Mouse (Mus musculus): ENCODE measurements around the gene Sema3g. TPM values are rescaled to one million over a fixed set of nuclear protein-coding genes. Genes with fewer than 3 reads are reported as not detected.

The Sema3g gene
- polyA plus RNA-seq, 2 experiments, result 0.15 TPM; not detected in 1

DNA sequence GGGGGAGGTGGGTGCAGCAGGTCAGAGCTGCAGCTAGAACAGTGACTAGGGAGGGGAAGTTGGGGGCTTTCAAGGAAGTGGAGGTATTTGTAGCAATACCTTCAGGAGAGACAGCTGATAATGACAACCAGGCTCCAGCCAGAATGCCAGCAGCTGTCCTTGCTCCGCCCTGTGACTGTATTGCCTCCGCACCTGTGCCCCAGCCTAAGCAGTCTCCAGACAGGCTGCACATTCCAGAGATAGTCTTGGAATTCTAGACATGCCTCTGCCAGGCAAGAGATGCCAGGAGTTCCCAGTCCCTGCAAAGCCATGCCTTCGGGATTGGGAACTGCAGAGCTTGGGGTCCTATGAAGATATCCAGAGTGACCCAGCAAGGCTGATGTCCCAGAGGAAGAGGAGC lies 5.2 kb upstream of the Sema3g start:
- Histone ChIP-seq H3K9ac (replicated peaks) (no peak overlapping the region), H3K27ac (no peak overlapping the region), H3K36me3 (replicated peaks; ENCODE audit: control insufficient read depth, insufficient read depth, low read depth) (no peaks in the 10 kb centered on the region), H3K4me3 (ENCODE audit: insufficient read depth in 1 of 2, low read depth in 2 of 2, low read length in 2 of 2) (no peak overlapping the region), H3K4me2 (ENCODE audit: low read depth) (no peak overlapping the region), H3K27me3 (ENCODE audit: control insufficient read depth, insufficient read depth, low read length) (no peaks in the 10 kb centered on the region), H3K9me3 (ENCODE audit: control insufficient read depth, low read length) (no peaks in the 10 kb centered on the region), H3K4me1 (replicated peaks; ENCODE audit: control insufficient read depth in 2 of 2, insufficient read depth in 2 of 2, low read length in 1 of 2) (peaks cover 1 to 12% of the 10 kb centered on the region in 2 experiments)
- ATAC-seq (ENCODE audit: insufficient read depth) (no peak), DNase-seq (ENCODE audit: low read depth in 3 of 3, low spot score in 3 of 3) (no peak)
- WGBS (ENCODE audit: insufficient replicate concordance), result 83% methylated on average over 3 of the region's 3 CpGs
- no peak for TF ChIP-seq EP300 (IDR thresholded peaks at IDR 0.05; ENCODE audit: low read depth)
- TF ChIP-seq CTCF (IDR thresholded peaks at IDR 0.05; ENCODE audit: low read depth), result no peak

DNA sequence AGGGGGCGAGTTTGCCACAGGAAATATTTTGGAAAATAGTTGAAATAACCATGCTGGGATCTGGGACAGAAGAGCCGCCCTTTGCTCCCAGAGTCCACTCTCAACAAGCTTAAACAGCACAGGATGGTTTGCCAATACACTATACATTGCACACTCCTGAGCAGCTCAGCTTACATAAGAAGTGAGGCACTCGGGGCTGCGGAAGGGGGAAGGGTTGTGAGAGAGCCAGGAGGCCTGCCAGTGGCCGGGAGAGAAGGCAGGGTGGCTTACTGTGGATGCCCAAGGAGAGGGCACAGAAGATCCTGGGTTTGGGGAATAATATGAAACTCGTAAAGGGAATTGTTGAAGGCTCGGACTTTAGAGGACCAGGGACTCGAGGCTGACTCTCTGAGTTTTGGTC lies 3.8 kb upstream of the Sema3g start:
- Histone ChIP-seq H3K9me3 (ENCODE audit: control insufficient read depth, low read length) (no peaks in the 10 kb centered on the region), H3K4me2 (ENCODE audit: low read depth) (no peak overlapping the region), H3K4me1 (replicated peaks; ENCODE audit: control insufficient read depth in 2 of 2, insufficient read depth in 2 of 2, low read length in 1 of 2) (peaks cover 0 to 8% of the 10 kb centered on the region in 2 experiments; a peak in 2 of 4 replicates), H3K36me3 (replicated peaks; ENCODE audit: control insufficient read depth, insufficient read depth, low read depth) (no peaks in the 10 kb centered on the region), H3K27me3 (ENCODE audit: control insufficient read depth, insufficient read depth, low read length) (no peaks in the 10 kb centered on the region), H3K4me3 (ENCODE audit: insufficient read depth in 1 of 2, low read depth in 2 of 2, low read length in 2 of 2) (no peak overlapping the region), H3K27ac (no peak overlapping the region), H3K9ac (replicated peaks) (no peak overlapping the region)
- DNase-seq (ENCODE audit: low read depth in 3 of 3, low spot score in 3 of 3), result no peak
- no peak for ATAC-seq (ENCODE audit: insufficient read depth)
- TF ChIP-seq CTCF (IDR thresholded peaks at IDR 0.05; ENCODE audit: low read depth) (no peak), EP300 (IDR thresholded peaks at IDR 0.05; ENCODE audit: low read depth) (no peak)
- 46% methylated on average over 8 of the region's 8 CpGs for WGBS (ENCODE audit: insufficient replicate concordance)

DNA sequence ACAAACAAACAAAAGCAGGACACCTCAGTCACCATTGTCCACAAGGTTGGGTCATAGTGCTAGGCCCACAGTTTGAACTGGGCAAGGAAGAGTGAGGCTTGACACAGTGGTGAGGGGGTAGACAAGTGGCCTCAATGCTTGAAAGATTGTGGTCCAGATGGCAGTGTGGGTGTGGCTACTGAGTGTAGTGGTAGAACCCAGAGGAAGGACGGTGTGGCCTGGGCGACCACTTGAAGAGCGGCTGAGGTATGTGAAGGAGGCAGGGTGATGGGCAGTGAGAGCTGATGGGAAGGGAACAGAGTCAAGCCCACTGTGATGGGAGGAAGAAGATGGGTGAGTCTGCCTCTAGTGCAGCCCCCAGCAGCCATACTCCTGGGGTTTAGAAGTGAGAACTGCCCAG lies 3.0 kb upstream of the Sema3g start:
- DNase-seq (ENCODE audit: low read depth in 3 of 3, low spot score in 3 of 3), result no peak
- Histone ChIP-seq H3K4me1 (replicated peaks; ENCODE audit: control insufficient read depth in 2 of 2, insufficient read depth in 2 of 2, low read length in 1 of 2) (peaks cover 0 to 8% of the 10 kb centered on the region in 2 experiments; a peak in 2 of 4 replicates), H3K4me3 (ENCODE audit: insufficient read depth in 1 of 2, low read depth in 2 of 2, low read length in 2 of 2) (no peak overlapping the region), H3K27ac (no peak overlapping the region), H3K9ac (replicated peaks) (no peak overlapping the region), H3K27me3 (ENCODE audit: control insufficient read depth, insufficient read depth, low read length) (no peaks in the 10 kb centered on the region), H3K4me2 (ENCODE audit: low read depth) (no peak overlapping the region), H3K36me3 (replicated peaks; ENCODE audit: control insufficient read depth, insufficient read depth, low read depth) (no peaks in the 10 kb centered on the region), H3K9me3 (ENCODE audit: control insufficient read depth, low read length) (no peaks in the 10 kb centered on the region)
- TF ChIP-seq CTCF (IDR thresholded peaks at IDR 0.05; ENCODE audit: low read depth) (no peak), EP300 (IDR thresholded peaks at IDR 0.05; ENCODE audit: low read depth) (no peak)
- ATAC-seq (ENCODE audit: insufficient read depth), result no peak
- 44% methylated on average over 3 of the region's 3 CpGs for WGBS (ENCODE audit: insufficient replicate concordance)

DNA sequence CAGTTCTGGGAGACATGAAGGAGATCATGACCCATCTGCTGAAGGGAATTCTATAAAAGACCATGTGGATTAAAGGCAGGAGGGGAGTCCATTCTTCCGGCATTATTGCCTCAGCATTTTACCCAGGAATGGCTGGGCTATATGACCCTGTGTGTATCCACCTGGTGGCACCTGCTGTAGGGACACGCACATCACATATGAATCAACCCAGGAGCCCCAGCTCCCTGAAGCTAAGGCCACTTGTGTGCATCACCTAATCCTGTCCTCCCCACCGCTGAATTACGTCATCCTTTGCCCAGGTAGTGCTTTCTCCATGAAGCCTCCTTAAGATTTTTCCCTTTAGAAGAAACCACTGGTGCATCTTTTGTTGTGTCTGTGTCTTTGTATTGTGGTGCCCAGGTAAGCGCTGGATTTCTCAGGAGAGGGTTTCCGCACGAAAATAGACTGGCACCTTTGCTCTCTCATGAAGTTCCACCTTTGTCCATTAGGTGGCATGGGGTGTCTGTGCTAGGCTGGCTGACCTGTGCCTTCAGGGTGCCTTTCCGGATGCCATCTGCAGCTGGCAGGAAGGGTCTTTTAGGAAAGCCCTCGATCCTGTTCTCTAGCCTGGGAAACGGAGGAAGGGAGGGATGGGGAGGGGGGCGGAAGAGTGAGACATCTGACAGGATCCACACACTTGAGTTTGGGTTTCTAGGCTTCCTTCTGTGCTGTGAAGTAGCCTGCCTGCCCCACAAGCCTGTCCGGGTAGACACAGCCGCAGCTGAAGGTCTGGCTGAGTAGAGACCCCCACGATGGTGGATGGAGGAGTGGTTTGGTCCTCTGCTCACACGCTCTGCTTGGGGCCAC lies 2.3 kb upstream of the Sema3g start:
- H3K4me1 ChIP-seq (replicated peaks; ENCODE audit: control insufficient read depth in 2 of 2, insufficient read depth in 2 of 2, low read length in 1 of 2), result peaks cover 0 to 8% of the 10 kb centered on the region in 2 experiments; a peak in 2 of 4 replicates
- no peak overlapping the region for H3K4me3 ChIP-seq (ENCODE audit: insufficient read depth in 1 of 2, low read depth in 2 of 2, low read length in 2 of 2)
- ATAC-seq (ENCODE audit: insufficient read depth) (no peak), DNase-seq (ENCODE audit: low read depth in 3 of 3, low spot score in 3 of 3) (no peak)
- no peaks in the 10 kb centered on the region for H3K9me3 ChIP-seq (ENCODE audit: control insufficient read depth, low read length)
- WGBS (ENCODE audit: insufficient replicate concordance), result 26% methylated on average over 15 of the region's 15 CpGs
- no peaks in the 10 kb centered on the region for H3K36me3 ChIP-seq (replicated peaks; ENCODE audit: control insufficient read depth, insufficient read depth, low read depth)
- H3K27ac ChIP-seq, result no peak overlapping the region
- no peaks in the 10 kb centered on the region for H3K27me3 ChIP-seq (ENCODE audit: control insufficient read depth, insufficient read depth, low read length)
- no peak for TF ChIP-seq EP300 (IDR thresholded peaks at IDR 0.05; ENCODE audit: low read depth)
- TF ChIP-seq CTCF (IDR thresholded peaks at IDR 0.05; ENCODE audit: low read depth), result peak; percentile 95
- H3K4me2 ChIP-seq (ENCODE audit: low read depth), result no peak overlapping the region
- H3K9ac ChIP-seq (replicated peaks), result no peak overlapping the region

DNA sequence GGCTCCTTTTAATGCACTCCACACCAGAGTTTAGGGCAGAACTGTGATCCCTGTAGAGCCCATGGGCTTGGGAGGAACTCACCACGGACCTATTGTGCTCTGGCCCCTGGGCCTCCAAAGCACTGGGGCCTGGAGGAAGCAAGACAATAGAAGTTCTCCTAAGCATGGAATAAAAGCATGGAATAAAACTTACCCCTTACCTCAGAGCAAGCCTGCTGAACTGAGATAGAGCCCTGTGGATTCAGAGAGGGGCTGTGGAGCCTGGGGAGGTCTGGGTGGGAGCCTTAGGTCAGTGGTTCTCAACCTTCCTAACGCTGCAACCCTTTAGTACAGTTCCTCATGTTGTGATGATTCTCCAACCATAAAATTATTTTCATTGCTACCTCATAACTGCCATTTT lies 814 bp upstream of the Sema3g start, which contains the start of gene Nisch:
Nisch (minus strand) TSS at position 101 of the 400 bp plus-strand sequence.
- ATAC-seq (ENCODE audit: insufficient read depth), result no peak

More for the DNA sequence above, 814 bp upstream of the Sema3g start, which contains the start of gene Nisch:
- Histone ChIP-seq H3K4me3 (ENCODE audit: insufficient read depth in 1 of 2, low read depth in 2 of 2, low read length in 2 of 2) (no peak within 1 kb of the TSS), H3K27ac (no peak within 1 kb of the TSS), H3K36me3 (replicated peaks; ENCODE audit: control insufficient read depth, insufficient read depth, low read depth) (no peaks in the 10 kb centered on the region), H3K4me2 (ENCODE audit: low read depth) (no peak within 1 kb of the TSS), H3K27me3 (ENCODE audit: control insufficient read depth, insufficient read depth, low read length) (no peaks in the 10 kb centered on the region), H3K9ac (replicated peaks) (no peak within 1 kb of the TSS), H3K4me1 (replicated peaks; ENCODE audit: control insufficient read depth in 2 of 2, insufficient read depth in 2 of 2, low read length in 1 of 2) (peaks cover 0 to 5% of the 10 kb centered on the region in 2 experiments; a peak in 2 of 4 replicates), H3K9me3 (ENCODE audit: control insufficient read depth, low read length) (no peaks in the 10 kb centered on the region)
- no peak for DNase-seq (ENCODE audit: low read depth in 3 of 3, low spot score in 3 of 3)
- TF ChIP-seq CTCF (IDR thresholded peaks at IDR 0.05; ENCODE audit: low read depth), result no peak
- TF ChIP-seq EP300 (IDR thresholded peaks at IDR 0.05; ENCODE audit: low read depth), result no peak
- 47% methylated on average over 2 of the region's 2 CpGs for WGBS (ENCODE audit: insufficient replicate concordance)

All from liver, embryonic 14.5 days (tissue).